Mouse (Mus musculus): Measurements from ENCODE around the gene Shisal1. TPM values are rescaled to one million over a fixed set of nuclear protein-coding genes. Genes with fewer than 3 reads are reported as not detected.

Gene Shisal1
- total RNA-seq, 2 experiments from 2014 or later, result not detected

DNA sequence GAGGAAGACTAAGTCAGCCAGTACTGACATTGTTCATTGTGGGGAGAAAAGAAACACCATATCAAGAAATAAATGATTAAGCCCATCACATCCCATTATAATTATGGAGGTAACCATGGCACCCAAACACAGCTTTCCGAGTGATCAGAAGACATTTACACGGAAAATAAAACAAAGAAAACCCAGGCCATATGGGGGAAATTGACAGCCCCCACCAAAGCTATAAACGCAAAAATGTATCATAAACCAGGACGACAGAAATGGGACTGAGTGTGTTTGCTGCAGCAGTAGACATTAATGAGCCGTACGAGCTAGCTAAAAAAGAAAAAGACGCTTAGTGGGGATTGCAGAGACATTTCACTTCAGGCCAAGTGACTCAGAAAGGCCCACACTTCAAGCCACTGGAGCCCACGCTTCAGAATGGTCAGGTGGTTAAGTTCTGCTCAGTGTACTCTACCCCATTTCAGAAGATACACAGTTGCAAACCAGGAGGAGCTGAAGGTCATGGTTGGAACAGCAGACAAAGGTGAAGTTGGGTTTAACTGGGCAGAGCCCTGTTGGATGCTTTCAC is 60.8 kb downstream of the Shisal1 start:
- no peak for ATAC-seq (replicated peaks; ENCODE audit: low FRiP score, poor library complexity, severe bottlenecking)

DNA sequence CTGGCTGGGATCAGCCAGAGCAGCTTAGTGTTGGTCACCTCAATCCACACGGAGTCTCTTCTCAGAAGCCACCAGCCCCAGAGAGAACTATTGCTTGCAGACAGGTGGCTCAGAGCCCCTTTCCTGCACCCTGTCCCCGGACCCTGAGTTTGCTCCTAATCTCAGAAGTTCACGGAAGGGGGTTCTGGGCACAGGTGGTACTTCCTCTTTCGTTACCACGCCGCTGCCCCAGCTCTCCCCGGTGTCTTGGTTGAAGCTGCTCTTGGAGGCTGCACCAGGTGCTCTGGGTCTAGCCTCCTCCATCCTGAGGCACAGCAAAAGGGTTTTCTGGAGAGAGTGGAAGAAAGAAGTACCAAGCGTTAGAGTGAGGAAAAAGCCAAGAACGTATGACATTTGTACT is 62.8 kb downstream of the Shisal1 start:
- ATAC-seq (replicated peaks; ENCODE audit: low FRiP score, poor library complexity, severe bottlenecking), result no peak

DNA sequence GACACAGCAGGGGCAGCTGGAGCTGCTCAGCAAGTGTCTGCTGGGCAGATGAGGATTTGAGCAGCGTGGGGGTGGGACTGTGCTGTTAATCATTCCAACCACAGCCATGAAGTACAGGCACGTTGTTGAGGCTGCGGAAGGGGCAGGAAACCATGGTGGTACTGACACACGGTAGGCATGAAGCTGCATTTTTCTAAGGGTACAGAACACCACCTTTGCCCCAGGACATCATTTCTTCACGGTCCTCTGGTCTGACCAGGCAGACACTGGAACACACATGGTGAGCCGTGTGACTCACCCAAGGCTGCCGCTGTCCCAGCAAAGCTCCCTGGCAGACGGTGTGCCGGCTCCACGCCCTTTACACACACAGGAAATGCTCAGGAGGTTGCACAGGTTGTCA is 66.7 kb downstream of the Shisal1 start:
- ATAC-seq (replicated peaks; ENCODE audit: low FRiP score, poor library complexity, severe bottlenecking), result no peak

DNA sequence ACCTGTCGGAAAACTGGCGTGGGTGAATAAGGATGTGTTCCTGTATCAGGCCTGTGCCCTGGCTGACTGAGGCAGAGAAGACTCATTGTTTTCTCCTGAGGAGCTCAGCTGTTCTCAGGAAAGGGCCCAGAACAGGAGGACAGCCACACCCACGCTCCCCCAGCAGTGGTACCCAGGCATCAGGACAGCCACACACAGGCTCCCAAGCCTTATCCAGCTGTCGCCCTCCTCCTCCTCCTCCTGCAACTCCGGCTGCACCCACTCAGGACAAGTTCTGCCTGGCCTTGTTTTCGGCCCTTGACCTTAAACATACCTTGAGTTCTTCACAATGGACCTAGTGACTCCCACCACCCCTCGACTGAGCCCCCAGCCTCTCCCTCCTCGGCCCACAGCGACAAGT is 68.2 kb downstream of the Shisal1 start:
- no peak for ATAC-seq (replicated peaks; ENCODE audit: low FRiP score, poor library complexity, severe bottlenecking)

DNA sequence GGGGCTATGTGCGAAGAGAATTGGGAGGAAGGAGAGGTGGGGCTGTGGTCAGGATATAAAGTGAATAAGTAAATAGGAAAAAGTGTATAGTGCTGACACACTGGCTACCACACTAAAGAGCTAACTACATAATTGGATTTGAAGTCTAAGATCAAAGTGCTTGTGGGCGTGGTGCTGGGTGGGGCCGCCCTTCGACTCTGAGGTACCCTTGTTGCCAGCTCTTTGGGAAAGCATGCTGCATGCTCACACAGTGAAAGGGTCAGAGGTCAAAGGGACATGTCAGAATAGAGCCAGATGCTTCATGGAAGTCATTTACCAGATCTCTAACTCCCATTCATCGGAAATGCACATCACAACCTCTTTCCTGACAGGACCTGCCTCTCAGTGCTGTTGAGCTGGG is 74.1 kb downstream of the Shisal1 start:
- no peak for ATAC-seq (replicated peaks; ENCODE audit: low FRiP score, poor library complexity, severe bottlenecking)

DNA sequence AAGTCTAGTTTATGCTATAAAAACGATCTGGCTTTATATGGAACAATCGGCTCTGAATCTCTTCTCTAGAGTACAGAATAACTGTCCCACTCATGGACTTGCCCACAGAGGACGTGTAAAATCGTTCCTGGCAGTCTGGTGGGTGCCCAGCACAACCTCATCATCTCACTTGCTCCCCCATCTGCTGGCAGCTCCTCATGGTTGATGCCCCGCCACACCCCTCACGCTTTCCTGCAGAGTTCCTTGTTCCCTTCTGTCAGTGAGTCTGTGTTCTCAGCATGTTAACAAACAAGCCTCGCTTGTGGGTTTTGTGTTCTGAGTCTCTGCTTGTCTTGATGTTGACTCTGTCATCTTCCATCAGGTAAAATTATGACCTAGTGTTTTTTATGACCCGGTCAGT is 79.5 kb downstream of the Shisal1 start:
- no peak for ATAC-seq (replicated peaks; ENCODE audit: low FRiP score, poor library complexity, severe bottlenecking)

DNA sequence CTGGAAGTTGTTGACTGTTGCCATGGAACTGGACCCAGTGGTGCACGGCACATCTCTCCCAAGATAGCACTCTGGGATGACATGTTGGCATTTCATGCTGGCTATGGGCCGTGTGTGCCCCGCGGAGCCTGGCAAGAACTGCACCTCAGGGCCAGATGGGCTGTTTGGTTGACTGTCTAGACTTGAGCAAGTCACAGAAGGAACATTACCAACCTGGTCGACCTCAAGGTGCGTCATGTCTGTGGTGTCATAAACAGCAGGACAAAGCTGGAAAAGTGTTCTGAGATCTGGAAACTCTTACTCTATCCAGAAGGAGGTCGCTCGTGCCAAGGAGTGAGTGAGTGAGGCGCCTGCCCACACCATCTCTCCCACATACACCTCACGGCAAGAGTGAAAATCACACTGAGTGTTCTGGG is 80.3 kb downstream of the Shisal1 start:
- ATAC-seq (replicated peaks; ENCODE audit: low FRiP score, poor library complexity, severe bottlenecking), result no peak

DNA sequence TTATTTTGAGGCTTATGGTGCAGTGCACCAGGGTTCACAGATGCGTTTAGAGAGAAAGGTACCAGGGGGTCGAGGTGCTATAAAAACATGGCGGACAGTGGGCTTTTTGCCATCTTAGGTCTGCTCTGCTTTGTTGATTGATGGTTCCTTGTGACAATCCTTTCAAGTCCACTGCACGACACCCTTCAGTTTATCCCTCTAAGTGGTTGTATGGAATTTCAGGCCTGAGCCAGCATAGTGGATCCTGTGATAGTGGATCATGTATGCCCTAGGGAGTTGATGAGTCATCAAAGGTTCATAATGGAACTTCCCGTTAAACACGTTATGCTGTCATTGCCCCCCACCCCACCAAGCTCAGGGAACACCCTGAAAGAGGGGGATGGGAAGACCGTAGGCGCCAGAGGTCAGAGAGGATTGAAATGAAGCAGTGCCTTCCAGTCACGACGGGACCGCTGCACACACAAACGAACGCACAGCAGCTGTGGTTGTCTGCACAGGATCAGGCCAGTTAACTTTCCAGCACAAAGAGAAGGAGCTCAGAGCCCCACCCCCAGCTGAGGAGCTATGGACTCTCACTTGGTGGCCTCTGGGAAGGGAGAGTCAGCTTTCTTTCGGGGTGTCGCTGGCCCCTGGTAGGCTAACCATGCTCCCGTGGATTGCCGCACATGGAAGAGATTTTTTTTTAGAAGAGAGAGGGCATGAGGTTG is 81.1 kb downstream of the Shisal1 start:
- ATAC-seq (replicated peaks; ENCODE audit: low FRiP score, poor library complexity, severe bottlenecking), result no peak

DNA sequence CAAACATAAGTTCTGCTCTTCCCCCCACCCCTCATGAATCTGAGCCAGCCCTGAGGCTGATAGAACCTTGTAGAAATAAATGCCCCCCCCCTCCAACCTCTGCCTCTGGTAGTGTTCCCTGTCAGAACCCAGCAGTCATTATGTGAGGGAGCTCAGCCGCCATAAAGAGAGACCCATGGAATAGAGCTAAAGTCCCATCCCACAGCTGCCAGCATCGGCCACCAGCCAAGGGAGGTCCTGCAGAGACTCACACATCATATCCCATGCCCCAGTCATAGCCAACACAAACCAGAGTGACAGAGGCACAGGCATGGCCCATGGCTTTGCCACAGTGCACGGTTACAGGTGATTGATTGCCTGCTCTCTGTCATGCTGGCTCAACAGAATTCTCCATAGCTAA is 82.2 kb downstream of the Shisal1 start:
- ATAC-seq (replicated peaks; ENCODE audit: low FRiP score, poor library complexity, severe bottlenecking), result no peak

DNA sequence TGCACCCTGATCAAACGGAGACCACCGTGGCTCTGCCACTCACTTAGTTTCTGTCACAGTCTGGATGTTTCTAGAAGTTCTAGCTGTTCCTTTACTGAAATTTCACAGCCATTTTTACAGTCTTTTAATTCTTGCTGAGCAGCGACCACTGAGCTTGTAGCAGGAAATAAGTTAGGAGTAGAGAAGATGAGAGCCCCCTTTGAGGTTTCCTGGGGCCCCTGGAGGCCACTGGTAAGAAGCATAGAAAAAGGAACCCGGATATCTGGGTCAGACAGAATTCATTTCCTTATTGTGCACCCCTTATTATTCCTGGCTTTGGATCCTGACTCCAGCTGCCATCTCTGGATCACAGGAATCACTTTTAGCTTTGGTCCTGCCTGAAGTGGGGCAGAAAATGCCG is 91.8 kb downstream of the Shisal1 start:
- ATAC-seq (replicated peaks; ENCODE audit: low FRiP score, poor library complexity, severe bottlenecking), result no peak

DNA sequence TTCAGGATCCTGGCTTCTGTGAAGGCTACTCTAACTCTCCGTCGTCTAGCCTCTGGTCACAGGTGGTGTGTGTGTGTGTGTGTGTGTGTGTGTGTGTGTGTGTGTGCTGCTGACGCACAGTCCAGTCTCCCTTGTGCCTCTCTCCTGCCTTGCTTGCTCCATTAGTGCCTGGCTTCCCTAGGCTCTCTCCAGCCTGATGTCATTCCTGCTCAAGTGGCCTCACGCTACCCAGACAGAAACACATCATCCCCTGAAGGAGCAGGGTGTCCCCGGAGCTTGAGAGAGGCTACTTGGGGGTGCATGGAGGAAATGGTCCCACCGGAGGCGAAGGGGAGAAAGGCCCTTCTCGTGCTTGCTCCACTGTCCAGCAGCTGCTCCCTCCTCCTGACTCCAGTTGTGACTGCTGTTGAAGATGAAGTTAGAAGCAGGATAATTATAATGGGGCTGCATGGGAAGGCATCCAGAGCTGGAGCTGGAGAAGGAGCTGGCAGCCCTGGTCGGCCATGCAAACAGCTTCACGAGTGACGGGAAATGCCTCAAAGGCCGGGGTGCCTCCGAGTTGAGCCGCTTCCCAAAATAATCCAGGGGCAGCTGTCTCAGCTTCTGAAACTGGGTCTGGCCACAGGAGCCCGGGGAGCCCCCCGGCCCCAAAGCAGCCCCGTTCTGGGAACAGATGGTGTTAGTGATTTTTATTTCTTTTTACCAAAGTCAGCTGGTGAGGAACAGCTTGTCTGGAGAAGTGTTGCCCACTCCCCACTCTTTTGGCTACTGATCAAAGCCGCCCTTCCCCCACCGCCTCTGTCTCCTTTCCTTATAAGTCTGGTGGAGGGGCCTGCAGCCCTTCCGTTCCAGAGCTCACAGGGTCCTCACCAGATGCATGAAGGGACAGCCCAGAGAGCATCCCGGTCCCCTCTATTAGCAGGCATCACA is 94.7 kb downstream of the Shisal1 start:
- no peak for ATAC-seq (replicated peaks; ENCODE audit: low FRiP score, poor library complexity, severe bottlenecking)

DNA sequence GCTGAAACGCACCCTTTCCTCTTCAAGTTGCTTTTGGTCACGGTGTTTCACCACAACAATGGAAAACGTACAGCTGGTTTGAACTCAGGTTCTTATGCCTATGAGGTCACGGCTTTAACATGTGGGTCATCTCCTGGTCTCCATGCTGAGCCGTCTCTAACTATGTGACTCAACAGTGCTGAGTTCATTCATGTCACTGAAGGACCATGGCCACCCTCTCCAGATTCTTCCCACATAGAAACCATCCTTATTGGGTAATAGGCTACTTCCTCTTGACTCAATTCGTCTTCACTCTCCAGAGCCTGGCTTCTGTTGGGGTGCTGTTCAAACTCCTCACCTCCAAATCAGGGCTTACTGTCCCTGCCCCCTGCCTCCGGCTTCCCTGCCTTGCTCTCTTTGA is 95.6 kb downstream of the Shisal1 start:
- ATAC-seq (replicated peaks; ENCODE audit: low FRiP score, poor library complexity, severe bottlenecking), result no peak

DNA sequence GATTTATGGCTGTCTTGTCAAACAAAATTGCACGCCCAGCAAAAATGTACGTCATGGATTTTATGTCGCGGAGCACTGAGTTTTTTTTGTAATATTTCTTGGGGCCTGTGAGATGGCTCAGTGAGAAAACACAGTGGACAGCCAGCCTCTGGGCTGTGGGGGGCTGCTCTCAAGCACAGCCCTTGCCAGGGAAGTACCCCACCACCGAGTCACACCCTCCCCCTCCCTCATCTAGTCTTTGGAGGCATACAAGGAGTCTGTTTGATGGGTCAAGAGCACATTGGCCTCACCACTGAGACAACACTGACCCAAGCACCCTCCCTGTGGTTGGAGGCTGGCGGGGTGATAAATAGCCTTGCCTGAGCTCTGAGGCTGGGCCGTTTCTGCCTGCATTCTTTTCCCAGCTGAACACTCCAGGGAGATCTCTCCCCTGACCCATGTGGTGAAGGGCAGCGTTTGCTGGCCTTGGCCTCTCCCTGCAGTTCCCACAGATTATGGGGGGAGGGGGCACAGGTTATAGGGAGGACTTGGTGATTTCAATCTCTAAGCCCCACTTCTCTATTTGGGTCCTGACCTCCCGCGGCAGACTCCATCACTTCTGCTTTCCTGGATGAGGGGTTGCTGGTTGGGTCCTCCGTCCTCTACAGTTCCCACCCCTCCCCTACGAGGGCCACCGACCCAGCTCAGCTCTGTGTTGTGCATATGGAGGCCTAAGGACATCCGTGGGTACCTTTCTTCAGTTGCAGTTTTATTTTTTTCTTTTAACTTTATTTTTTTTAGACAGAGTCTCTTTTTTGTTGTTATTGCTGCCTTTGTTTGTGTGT is 96.8 kb downstream of the Shisal1 start:
- ATAC-seq (replicated peaks; ENCODE audit: low FRiP score, poor library complexity, severe bottlenecking), result no peak

DNA sequence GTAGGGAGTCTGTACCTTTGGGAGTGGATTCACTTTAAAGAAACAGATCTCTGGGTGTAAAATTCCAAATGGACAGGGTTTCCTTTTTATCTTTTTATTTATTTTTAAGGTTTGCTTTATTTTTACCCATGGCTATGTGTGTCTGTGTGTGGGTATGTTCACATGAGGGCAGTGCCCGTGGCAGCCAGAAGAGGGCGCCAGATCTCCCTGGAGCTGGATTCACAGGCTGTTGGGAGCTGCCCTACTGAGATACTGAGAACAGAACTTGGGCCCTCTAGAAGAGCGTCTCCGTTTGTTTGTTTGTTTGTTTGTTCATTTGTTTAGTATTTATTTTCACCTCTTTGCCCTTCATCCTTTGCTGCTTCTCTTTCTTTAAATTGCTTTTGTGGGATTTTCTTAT is 98.1 kb downstream of the Shisal1 start:
- ATAC-seq (replicated peaks; ENCODE audit: low FRiP score, poor library complexity, severe bottlenecking), result no peak

DNA sequence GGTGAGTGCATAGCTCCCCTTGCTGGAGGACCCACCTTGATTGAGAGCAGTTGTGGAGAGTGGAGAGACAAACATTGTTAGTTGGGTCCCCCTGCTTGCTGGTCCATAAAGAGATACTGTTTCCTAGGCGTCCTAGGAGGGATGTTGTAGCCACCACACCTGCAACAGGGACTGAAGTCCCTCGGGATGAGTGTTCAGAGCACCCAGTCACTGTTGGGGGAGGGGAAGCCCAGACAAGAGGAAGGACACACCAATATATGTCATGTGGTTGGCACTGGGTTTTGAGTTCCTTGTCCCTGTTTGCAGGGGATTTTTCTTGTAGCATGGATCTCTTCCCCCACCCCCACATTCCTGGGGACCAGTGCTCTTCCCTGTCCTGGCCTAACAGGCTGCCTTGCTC is 106.0 kb downstream of the Shisal1 start:
- ATAC-seq (replicated peaks; ENCODE audit: low FRiP score, poor library complexity, severe bottlenecking), result no peak

DNA sequence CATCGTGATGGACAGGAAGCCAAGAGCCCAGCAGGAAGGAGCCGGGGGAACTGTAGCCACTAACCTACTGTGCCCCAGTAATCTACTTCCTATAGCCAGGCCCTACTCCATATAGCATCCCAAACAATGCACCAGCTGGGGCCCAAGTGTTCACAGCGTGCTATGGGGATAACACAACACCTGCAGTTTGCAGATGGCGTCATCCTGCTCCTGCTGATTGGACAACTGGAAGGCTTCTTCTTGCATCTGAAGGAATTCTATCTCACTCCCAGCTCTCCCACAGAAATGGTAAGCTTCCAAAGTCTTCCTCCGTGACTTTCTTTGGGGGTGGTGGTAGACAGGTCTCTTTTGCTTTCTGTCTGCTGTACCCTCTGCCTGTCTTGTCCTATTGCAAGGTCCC is 109.3 kb downstream of the Shisal1 start:
- no peak for ATAC-seq (replicated peaks; ENCODE audit: low FRiP score, poor library complexity, severe bottlenecking)

DNA sequence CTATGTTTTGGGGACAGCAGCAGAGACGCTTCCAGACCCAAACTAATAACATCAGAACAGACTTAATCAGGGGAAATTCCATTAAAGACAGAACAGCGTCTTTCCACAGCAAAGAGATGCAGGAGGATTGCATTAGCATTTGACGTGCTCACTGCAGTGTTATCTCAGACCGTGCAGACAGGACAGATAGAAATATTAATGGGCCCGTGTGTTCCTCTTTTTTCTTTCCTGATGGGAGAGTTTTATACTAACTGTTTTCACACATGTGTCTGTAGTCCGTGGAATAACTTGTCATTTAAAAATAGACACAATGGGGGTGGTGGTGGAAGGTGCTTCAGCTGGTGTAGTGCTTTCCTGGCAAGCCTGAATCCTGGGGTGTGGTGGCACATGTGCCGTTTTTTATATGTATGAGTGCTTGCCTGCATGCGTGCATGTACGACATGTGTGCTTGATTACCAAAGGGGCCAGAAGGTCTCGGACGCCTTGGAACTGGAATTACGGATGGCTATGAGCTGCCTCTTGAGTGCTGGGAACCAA is 110.5 kb downstream of the Shisal1 start:
- no peak for ATAC-seq (replicated peaks; ENCODE audit: low FRiP score, poor library complexity, severe bottlenecking)

DNA sequence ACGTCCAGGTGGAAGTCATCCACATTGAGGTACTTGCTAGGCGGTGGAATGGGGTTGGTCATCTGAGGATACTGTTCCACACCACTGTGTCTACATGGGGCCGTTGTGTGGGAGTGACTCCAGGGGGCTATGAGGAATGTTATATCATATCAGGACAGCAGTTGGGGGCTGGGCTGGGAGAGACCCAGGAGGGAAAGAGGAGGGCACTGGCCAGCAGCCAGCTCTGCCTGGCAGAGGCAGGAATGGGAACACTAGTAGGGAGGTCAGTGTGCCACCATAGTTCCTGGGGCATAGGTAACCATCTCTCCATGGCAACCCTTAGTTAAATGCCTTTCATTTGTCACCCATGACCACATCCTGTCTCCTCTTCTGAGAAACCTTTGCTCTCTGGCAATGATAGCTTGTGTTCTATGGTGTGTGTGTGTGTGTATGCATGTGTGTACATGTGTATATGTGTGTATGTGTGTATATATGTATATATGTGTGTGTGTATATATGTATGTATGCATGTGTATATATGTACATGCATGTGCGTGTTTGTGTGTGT is 115.8 kb downstream of the Shisal1 start:
- ATAC-seq (replicated peaks; ENCODE audit: low FRiP score, poor library complexity, severe bottlenecking), result peak; percentile 21; the same call in 1 of the 2 replicates

DNA sequence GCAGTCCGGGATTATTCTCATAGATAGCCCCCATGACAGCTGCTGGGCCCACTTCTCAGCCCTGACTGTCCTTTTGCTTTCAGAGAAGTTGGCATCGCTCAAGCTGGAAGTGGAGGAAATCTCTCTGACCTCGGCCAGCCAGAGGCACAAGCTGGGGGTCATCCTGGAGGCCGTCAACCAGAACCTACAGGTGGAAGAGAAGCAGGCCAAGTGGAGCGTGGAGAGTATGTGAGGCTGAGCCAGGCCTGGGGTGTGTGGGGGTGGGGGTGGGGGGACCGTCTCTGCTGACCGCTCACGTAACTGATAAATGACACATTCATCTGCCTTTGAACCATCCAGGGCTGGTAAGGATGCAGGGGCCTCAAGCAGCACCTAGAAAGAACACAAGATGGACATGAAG is 117.0 kb downstream of the Shisal1 start:
- no peak for ATAC-seq (replicated peaks; ENCODE audit: low FRiP score, poor library complexity, severe bottlenecking)
